Mouse (Mus musculus) lung, postnatal 4 days (tissue): Measurements from ENCODE around the gene Samd8.
A peak's percentile ranks its signal among the peaks of the same experiment; 100 is the strongest.

ENCODE experiments used
- DNase-seq, 2 experiments: peaks; one replicate each; pipeline ENCODE4 v3.0.0; 2021

Samd8 gene

DNA sequence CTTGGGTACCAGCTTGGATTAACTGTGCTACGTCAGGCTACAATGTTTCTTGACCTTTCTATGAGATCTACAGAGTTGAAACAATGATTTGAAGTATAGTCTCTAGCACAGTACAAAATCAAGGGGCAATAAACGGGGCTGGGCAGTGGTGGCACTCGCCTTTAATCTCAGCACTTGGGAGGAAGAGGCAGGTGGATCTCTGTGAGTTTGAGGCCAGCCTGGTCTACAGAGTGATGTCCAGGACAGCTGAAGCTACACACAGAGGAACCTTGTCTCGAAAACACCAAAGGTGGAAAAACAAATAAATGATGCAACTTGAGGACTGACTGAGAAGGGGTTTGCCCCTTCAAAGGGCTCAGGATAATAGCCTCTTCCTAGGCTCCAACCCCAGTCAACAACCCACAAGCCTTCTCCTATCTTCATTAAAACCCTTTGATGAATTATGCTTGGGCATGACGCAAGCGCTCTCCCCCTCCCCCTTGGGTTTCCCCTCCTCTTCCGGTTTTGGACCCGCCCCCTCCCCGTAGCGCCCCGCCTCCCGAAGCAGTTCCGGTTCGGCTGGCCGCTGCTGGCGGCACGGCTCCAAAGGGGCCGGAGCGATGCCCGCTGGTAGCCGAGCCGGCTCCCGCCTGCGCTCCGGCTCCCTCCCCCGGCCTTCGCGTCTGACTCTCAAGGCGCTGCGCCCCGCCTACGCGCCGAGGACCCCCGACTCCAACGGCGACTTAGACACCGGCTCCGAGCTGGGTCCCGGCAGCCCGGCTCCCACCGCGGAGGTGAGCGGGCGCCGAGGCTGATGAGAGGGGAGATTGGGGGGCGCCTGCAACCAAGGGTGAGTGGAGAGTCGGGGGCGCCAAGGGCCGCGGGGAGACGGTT lies at the start of gene Samd8:
TSS of gene Samd8 (plus strand) at position 524 of the 873 bp plus-strand sequence.
- DNase-seq: peak; percentile 89

DNA sequence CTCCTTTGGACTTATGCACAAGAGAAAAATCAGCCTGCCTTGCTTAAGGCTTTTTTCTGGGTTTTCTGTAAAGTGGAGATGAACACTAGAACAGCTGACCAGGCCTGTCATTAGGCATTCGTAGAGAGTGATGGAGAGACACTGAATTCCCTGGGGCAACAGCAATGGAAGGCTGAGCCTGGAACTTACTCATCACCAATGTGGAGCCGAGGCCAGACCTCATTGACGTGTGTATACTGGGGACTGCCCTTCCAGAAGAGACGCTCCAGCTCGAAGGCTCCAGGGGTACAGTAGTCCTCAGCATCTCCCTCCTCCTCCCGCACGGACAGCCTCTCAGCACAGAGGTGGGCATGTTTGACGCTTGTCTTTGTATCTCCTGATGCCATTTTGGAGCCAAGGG lies 47.6 kb upstream of the Samd8 start:
- DNase-seq: no peak

DNA sequence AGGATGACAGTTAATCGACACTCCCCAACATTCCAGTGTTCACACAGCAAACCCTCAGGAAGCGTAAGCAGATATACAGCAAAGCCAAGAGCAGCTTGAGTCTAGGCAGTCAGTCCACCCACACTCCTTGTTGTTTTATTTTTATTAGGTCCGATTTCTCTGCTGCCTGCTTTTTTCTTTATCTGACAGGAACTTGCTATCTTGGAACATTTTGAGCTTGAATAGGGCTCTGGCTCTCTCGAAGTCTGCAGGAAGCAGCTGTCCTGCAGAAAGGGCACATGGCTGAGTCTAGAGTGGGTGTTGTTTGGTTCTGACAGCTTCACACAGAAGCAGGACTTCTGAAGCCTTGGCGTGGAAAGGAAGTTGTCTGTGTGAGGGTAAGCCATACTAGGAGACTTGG lies 47.1 kb upstream of the Samd8 start:
- peak; percentile 33 to 59 for DNase-seq

DNA sequence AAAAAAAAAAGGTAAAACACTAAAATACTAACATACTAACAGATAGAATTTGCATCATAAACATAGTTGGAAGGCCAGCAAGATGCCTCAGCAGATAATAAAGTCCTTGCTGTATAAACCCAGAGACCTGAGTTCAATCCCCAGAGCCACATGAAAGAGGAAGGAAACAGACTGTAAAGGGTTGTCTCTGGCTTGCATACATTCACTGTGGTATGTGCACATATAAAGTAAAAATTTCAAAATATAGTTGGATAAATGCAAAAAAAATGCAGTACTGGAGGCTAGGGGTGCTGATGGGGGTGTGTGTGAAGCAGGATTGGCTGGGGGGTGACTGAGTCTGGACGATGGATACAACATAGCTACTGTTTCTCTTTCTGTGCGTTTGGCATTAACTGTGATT lies 44.9 kb upstream of the Samd8 start:
- DNase-seq: no peak

DNA sequence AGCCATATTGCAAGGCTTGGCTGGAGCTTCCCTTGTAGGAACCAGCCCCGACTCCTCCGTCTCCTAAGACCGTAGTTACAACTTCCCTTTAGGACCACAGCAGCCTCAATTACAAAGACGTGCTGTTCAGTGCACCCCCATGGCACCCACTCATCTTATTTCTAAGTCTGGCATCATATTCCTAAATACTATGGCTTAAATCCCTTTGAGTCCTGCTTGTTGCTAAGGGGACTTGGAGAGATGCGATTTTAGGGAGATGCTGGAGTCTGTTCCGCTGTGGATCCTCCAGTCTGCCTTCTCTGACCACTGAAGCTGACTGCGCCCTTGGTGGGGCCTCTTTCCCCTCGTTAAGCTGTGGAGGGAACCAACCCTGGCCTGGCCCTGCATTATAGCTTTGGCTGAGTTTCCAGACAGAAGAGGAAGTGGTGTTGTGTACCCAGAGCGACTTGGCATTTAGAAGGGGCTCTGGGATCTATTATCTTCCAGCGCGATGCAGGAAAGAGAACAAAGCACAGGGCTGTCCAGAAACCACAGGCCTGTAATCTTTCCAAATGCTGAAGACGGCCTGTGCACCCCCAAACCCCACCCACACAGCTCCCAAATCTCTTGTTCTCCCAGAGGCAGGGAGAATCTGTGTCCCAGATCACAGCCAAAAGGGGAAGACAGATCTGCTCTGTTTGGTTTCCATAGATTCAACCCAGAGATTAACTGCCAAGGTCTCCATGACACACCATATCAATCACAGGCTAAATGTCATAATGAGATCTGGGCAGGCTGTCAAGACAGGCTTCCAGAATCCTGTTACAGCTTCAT lies 43.4 kb upstream of the Samd8 start:
- peak; percentile 74 to 84 for DNase-seq

DNA sequence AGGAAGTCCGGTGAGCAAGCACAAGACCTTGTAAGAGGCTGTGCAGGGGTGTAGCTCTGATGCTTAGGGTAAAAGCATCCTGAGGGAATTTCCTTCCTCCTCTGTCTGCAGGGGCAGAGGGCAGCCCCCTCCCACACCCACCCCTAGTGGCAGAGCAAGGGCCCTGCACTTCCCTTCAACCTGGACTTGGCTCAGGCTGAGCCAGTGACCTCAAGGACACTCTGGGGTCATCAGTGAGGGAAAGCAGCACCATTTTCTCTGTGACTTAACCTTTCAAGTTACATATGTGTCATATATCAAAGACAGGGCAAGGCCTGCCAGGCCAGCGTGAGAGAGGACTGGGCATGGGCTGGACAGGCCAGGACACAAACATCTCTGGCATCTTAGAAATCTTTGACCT lies 40.8 kb upstream of the Samd8 start:
- peak in 1 of 2 experiments; percentile 8 for DNase-seq

- no peak for DNase-seq
Observed at GRCm38 (mm10) chr14:21711231-21711630, 39.1 kb upstream of the Samd8 start.

DNA sequence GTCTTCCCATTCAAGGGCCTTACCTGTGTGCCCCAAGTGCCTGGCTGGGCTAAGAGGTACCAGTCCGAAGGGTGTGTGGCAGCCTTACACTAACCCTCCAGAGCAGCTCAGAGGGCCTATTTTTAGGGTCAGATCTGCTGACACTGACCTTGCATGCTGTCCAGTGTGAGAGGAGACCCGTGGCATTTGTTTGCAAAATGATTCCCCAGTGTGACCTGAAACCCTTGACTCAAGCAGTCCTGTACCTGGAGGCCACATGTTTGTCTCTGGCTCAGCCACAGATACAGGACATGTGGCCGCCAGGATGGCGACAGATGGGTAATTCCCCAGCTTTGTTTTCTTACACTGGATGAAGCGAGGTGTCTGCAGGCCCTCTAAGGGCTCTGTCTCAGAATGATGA lies 35.8 kb upstream of the Samd8 start, which contains the start of gene Dupd1:
TSS of gene Dupd1 (minus strand) at position 91 of the 400 bp plus-strand sequence.
- DNase-seq: no peak

DNA sequence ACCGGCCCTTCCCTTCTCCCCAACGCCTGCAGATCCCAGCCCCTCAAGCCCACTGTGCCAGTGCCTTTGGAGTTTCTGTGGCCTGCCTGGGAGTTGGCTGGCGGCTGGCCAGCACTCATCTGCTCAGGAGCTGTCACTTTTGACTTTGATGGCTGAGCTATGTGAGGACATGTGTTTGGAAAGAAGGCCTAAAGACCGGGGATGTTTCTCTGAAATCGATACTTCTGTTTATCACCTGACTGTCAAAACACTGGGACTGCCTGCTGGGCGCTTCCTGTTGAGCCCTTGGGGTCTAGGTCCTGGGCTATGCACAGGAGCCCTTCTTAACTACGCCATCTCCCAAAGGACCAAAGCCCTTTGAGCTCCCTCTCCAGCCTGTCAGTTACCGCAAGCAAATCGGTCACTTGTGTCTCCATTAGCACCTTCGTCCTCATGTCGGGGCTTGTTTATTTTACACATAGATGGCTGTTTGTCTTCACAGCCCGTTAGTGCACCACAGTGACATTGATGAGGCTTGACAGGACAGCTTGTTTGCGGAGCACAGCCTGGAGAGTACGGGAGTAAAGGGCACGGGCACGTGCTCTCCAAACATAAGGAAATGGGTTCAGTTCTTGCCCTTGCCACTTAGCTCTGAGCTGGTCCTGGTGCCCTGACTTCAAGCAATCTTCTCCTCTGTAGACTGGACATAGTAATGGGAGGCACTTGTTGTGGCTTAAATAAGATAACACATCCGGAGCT lies 30.5 kb upstream of the Samd8 start:
- no peak for DNase-seq

DNA sequence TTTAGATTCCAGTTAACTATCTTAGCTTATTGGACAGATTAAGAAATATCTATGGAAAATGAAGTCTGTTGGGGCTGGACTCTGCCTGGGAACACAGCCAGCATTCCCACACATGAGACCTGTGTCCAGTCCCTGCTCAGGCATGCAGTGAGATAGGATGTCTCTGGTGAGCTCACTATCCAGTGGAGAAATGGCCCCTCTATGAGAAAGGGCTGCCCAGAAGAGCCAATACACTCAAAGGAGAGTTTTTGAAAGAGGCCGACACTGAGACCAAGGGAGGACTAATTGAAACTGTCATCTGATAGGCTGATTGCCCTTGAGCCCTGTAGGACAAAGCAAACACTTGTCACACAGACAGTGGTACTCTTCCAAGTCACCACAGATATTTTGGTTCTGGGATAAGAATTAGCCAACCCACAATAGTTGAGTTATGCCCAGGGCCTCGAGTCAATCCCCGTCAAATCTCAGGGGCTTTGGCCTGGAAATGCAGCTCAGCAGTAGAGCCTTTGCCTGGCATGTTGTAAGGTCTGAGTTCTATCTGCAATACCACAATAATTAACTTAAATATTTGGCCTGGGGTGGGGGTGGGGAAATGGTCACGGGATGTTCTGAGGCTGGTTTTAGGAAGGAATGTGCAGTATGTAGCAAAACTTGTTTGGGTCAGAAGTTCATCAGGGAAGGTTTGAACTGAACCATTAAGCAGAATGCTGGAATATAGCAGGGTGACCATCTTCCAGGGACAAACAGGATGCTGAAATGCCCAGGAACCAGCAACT lies 29.7 kb upstream of the Samd8 start:
- DNase-seq: no peak

DNA sequence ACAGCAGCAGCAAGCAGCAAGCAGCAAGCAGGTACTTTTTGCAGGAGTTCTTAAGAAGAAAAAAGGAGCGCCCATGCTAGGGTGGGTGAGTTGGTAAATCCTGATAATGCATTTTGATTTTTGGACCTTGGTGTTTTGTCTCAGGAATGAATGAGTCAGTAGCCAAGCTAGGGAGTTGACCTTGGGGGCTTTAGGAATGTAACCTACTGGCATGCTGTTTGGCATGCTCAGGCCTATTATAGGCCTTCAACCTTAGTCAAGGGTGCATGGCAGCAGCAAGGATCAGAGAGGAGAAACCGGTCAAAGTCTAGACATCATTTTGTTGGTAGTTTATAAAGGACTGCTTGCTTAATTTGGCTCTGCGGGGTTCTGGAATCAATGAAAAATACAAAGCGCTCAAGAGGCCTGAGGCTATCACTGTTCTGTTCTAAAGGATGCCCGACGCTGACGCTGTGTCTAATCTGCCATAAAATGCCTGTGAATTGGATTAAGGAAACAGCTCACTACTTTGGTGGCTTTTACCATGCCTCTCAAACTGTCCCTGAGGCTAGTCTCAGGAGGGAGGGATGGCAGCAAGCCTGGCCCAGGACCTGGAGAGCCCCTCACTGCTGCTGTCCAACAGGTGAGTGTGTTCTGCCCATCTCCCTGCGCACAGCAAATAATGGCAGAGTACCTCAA lies 28.2 kb upstream of the Samd8 start:
- DNase-seq: no peak

- DNase-seq: no peak
Observed at GRCm38 (mm10) chr14:21729031-21729732, 21.1 kb upstream of the Samd8 start.

- no peak for DNase-seq
Observed at GRCm38 (mm10) chr14:21729936-21730335, 20.4 kb upstream of the Samd8 start.

- no peak for DNase-seq
Observed at GRCm38 (mm10) chr14:21733131-21733905, 17.0 kb upstream of the Samd8 start.

- DNase-seq: no peak
Observed at GRCm38 (mm10) chr14:21740345-21740744, 10.0 kb upstream of the Samd8 start.

DNA sequence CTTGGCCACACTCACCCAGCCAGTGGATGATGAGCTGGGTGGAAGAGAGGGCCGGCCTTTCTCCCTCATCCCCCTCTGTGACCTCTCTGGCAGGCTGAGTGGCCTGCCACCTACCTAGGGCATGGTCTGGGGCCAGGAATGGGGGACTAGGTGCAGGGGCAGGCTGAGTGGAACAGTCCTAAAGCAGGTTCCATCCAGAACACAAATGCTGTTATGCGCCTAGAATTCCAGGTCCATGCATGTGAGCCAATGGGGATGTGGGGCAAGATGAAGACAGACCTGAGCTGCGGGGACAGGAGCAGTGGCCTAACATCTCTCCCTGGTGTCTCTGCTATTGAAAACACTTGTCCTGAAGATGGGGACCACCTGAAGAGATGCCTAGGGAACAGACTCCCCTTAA lies 9.0 kb upstream of the Samd8 start:
- no peak for DNase-seq

DNA sequence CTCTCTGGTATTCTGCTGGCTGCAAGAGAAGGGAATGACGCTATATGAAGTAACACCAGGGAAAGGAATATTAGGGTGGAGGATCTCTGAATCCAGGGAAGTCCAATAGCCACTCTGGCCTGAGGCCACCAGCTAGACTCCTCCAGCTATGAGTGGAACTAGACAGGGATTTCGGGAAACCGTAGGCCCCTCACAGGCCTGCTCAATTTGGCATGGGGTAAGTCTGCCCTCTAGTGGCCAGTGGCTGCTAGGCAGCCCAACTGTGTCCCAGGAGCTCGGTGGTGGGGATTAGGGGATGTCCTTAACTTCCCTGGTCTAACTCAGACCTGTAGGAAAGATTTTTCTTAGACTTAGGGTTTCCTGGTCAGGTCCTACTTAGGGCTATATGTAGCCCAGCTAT lies 8.5 kb upstream of the Samd8 start:
- peak; percentile 80 to 88 for DNase-seq

DNA sequence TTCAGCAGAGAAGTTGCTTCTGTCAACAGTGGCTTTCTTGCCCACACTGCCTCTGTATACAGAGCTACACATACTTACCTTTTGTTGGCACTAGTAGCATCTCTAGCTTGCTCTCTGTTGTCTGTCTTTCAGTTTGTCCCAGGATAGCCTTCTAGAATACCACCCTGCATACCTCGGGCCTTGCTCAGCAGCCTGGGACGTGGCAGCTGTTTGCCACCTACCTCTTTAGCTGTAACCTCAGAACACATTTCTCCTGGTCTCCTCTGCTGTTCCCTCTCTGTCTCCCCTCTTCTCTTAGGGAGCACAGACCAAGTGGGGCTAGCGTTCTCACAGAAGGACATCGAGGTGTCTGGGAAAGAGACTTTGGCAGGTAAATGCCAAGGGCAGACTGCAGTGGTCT lies 7.9 kb upstream of the Samd8 start:
- DNase-seq: no peak

- DNase-seq: no peak
Observed at GRCm38 (mm10) chr14:21744169-21744568, 6.2 kb upstream of the Samd8 start.

GRCm38 (mm10) chr14:21745149-21745548 lies 5.2 kb upstream of the Samd8 start:
- peak in 1 of 2 experiments; percentile 34 for DNase-seq
